Mouse (Mus musculus): ENCODE data around the gene Rdh5.

Rdh5 gene

DNA sequence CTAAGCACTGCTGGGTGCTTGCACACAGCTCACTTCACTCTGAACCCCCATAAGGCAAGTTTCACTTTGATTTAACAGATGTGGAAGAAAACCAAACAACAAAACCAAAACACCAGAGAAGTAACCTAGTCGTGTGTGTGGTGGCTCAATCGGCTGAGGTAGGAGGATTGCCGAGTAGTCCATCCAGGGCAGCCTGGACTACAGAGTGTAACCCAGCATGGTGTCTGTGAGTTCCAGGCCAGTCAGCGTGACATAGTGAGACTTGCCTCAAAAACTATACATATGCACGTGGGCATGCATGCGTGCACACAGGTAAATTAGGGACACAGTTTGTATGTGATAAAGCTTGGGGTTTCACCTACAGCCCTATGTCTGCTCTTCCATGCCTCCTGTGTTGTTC, 5.3 kb downstream of the Rdh5 start:
- ChIA-PET CTCF (no interaction called here), POLR2A (interaction anchor here in 2 of 4 experiments (1.0 to 7.6 kb wide), 5 partner anchors 6 to 27 kb away, joined by 3 to 132 read pairs (median 3); no protein-coding TSS in a partner anchor)

DNA sequence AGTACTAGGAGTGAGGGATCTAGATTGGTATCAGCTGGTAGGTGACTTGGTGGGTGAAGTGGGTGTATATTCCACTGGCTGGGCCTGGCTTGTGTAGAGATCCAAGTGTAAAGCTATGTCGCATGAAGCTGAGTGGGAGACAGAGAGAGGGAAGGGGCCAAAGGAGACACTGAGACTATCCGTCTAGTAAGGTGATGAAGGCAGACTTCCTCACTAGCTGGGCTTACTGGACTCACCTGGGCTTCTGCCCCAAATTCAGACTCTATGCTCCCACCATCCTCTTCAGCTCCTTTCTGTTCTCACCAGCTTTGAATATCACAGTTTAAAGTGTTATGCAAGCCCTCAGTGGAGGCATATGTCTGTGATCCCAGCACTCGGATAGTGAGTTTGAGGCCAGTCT, 6.0 kb downstream of the Rdh5 start:
- CTCF ChIA-PET, result interaction anchor here in 1 of 4 experiments (0.6 kb wide), 1 partner anchor 24 kb away, joined by 3 read pairs; no protein-coding TSS in a partner anchor
- POLR2A ChIA-PET, result interaction anchor here in 2 of 4 experiments (0.8 to 6.0 kb wide), 9 partner anchors 11 to 94 kb away, joined by 3 to 34 read pairs (median 3); partner anchors contain the start of gene Cd63 (in 1 of the 2)

DNA sequence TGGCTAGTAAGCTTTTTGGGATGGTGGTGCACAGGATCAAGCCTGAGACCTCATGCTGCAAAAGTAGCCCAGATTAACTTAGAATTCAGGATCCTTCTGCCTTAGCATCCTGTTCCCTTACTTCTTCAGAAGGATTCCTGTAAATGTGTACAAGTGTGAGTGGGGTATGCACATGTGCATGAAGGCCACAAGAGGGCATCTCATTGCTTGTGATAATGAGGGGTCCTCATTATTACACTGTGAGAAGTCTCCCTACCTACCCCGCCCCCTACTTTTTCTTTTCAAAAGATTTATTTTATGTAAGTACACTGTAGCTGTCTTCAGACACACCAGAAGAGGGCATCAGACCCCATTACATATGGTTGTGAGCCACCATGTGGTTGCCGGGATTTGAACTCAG, 7.1 kb downstream of the Rdh5 start:
- POLR2A ChIA-PET, result interaction anchor here in 2 of 4 experiments (0.7 to 9.2 kb wide), 10 partner anchors 6 to 93 kb away, joined by 3 to 132 read pairs (median 3); partner anchors contain the start of genes Bloc1s1 (in 2 of the 2), Rdh5 (in 2 of the 2) and Cd63 (in 1 of the 2)
- CTCF ChIA-PET, result interaction anchor here in 3 of 4 experiments (0.6 to 0.7 kb wide), 3 partner anchors 23 to 339 kb away, joined by 3 to 8 read pairs (median 6); partner anchors contain the start of gene Olfr763 (in 1 of the 3)

DNA sequence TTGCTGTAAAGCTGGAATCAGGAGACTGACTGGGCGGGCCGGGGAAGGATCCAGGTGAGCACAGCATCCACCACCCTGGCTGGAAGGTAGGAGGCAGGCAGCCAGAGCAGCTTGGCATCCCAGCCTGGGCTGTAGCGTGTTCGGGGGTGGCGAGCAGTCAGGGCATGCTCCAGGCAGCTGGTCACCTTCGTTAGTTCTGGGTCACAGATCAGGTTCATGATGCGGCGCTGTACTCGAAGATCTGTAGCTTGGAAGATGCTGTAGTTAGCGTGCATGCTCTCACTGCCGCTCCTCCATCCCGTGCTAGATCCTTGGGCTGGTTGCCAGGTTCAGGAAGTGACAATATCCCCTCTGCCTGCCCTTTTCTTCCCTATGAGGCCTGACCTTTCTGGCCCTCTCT, 9.0 kb downstream of the Rdh5 start:
- ChIA-PET POLR2A (interaction anchor here (0.6 to 9.2 kb wide), 31 partner anchors 8 to 446 kb away, joined by 3 to 132 read pairs (median 4); partner anchors contain the start of genes Bloc1s1 (in 3 of the 4), Cd63 (in 3 of the 4), Rdh5 (in 3 of the 4) and Pa2g4 (in 2 of the 4)), CTCF (interaction anchor here (0.6 to 2.5 kb wide), 53 partner anchors 8 to 503 kb away, joined by 3 to 30 read pairs (median 4); partner anchors contain the start of genes Itga7 (in 4 of the 4), Rdh5 (in 4 of the 4), Bloc1s1 (in 3 of the 4) and Cd63 (in 3 of the 4))

DNA sequence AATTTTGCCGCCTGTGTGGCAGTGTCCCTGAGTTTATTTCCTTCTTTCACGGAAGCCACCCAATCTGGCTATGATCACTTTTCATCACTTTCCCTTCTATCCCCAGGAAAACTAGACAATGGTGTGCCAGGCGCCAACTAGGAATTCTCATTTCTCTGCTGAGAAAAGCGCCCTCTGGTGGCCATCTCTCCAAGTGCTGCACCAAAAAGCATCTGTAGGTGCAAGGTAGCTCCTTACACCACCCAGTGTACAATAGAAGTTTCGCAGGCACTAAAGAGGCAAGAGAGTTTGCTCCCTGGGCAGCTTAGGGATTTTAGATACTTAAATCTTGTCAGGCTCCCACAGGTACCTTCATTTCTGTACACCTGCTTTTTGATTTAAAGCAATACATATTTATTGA, 9.5 kb downstream of the Rdh5 start:
- POLR2A ChIA-PET, result interaction anchor here (0.6 to 9.2 kb wide), 31 partner anchors 8 to 446 kb away, joined by 3 to 132 read pairs (median 4); partner anchors contain the start of genes Bloc1s1 (in 3 of the 4), Cd63 (in 3 of the 4), Rdh5 (in 3 of the 4) and Itga7 (in 2 of the 4)
- CTCF ChIA-PET, result interaction anchor here (0.5 to 2.5 kb wide), 56 partner anchors 8 to 503 kb away, joined by 3 to 30 read pairs (median 4); partner anchors contain the start of genes Itga7 (in 4 of the 4), Rdh5 (in 4 of the 4), Bloc1s1 (in 3 of the 4) and Cd63 (in 3 of the 4)

DNA sequence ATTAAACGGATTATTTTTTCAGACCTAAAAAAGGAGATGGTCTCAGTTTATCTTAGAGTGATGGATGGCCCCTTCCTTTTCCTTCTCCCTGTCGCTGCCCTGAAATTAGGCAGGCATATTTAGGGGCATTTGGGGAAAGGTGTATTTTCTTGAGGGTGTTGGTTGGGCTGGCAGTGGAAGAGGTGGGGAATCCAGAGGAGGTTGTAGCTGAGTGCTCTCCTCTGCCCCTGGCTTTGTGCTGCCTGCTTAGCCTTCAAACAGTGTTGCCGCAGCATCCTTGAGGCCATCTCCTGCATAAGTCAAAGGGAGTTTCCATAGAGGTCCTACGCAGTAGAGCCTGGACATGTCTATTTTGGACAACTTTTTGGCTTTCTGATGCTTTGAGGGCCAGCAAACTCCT, 9.9 kb downstream of the Rdh5 start:
- CTCF ChIA-PET, result interaction anchor here (0.5 to 2.5 kb wide), 41 partner anchors 9 to 502 kb away, joined by 3 to 30 read pairs (median 4); partner anchors contain the start of genes Bloc1s1 (in 3 of the 4), Cd63 (in 3 of the 4), Itga7 (in 3 of the 4) and Rdh5 (in 3 of the 4)
- POLR2A ChIA-PET, result interaction anchor here (0.6 to 9.2 kb wide), 28 partner anchors 8 to 418 kb away, joined by 3 to 132 read pairs (median 4); partner anchors contain the start of genes Bloc1s1 (in 3 of the 4), Cd63 (in 3 of the 4), Rdh5 (in 3 of the 4) and Itga7 (in 2 of the 4)

DNA sequence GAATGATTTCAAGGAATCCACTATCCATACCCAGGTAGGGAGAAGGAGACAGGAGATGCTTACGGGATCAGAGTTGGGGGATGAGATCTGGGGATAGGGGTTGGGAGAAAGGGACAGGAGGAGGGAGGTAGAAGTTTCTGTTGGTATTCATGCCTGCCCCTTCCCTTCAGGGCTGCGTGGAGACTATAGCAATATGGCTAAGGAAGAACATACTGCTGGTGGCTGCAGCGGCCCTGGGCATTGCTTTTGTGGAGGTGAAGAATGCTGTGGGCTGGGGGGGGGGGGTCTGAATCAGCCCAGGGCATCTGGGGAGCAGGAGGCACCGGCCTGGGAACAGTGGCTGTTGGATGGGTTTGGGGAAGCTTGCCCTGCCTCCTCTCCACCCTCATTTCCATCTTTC, 10.4 kb downstream of the Rdh5 start:
- POLR2A ChIA-PET, result interaction anchor here in 2 of 4 experiments (0.6 to 9.2 kb wide), 6 partner anchors 9 to 33 kb away, joined by 3 to 132 read pairs (median 10); partner anchors contain the start of genes Bloc1s1 (in 1 of the 2), Cd63 (in 1 of the 2) and Rdh5 (in 1 of the 2)

DNA sequence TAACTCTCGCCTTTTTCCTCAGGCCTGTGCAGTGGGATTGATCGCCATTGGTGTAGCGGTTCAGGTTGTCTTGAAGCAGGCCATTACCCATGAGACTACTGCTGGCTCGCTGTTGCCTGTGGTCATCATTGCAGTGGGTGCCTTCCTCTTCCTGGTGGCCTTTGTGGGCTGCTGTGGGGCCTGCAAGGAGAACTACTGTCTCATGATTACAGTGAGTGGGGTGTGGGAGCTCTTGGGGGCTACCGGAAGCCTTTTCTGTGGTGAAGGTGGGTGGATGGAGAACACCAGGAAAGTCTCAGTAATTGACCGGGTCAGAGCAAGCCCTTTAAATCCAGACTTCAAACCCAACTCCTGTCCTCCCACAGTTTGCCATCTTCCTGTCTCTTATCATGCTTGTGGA, 11.3 kb downstream of the Rdh5 start:
- CTCF ChIA-PET, result interaction anchor here in 2 of 4 experiments (1.2 to 1.8 kb wide), 2 partner anchors 12 to 66 kb away, joined by 3 to 4 read pairs; partner anchors contain the start of gene Bloc1s1 (in 1 of the 2)
- POLR2A ChIA-PET, result interaction anchor here in 3 of 4 experiments (0.6 to 9.2 kb wide), 11 partner anchors 9 to 818 kb away, joined by 3 to 132 read pairs (median 3); partner anchors contain the start of genes Bloc1s1 (in 3 of the 3), Rdh5 (in 3 of the 3), Cd63 (in 1 of the 3) and Ormdl2 (in 1 of the 3)

More for the DNA sequence above, 10.4 kb downstream of the Rdh5 start:
- CTCF ChIA-PET, result interaction anchor here (0.7 to 2.5 kb wide), 8 partner anchors 10 to 63 kb away, joined by 3 to 30 read pairs (median 8); partner anchors contain the start of genes Bloc1s1 (in 2 of the 4), Rdh5 (in 2 of the 4) and Gdf11 (in 1 of the 4)

DNA sequence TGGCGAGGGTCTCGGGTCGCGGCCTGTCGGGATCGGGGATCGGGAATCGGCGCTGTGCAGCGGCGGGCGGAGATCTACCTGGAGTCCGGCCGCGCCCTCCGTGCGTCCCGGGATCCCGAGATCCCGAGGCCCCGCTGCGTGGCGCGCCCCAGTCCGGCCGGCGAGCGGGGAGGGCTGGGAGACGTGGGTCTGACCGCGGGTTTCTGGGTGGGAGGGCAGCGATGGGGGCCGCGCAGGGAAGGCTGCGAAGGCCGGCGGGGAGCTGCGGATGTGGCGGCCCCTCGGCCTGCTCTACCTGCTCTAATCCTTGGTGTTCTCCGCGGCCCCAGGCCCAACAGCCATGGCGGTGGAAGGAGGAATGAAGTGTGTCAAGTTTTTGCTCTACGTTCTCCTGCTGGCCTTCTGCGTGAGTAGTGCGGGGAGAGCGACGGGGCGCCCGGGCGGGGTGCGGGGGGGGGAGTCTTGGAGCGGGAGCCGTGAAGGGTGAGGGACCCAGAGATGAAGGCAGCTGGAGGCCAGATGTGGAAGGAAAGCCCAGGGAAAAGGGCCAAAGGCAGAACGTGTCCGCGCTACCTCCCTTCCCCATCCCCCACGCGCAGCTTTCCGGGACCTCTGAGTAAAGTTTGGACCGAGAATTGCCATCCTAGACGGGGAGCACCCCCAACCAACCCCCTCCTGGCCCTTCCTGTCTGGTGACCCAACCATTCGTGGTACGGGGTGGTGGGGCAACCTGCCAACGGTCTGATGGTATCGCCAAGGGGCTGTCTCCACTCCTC, 12.4 kb downstream of the Rdh5 start:
- POLR2A ChIA-PET, result interaction anchor here (0.6 to 9.2 kb wide), 33 partner anchors 9 to 536 kb away, joined by 3 to 132 read pairs (median 5); partner anchors contain the start of genes Cd63 (in 3 of the 4), Rdh5 (in 3 of the 4), Bloc1s1 (in 2 of the 4) and Esyt1 (in 1 of the 4)
- CTCF ChIA-PET, result interaction anchor here in 3 of 4 experiments (0.6 to 1.9 kb wide), 8 partner anchors 13 to 304 kb away, joined by 3 to 8 read pairs (median 4); partner anchors contain the start of genes Bloc1s1 (in 1 of the 3), Itga7 (in 1 of the 3) and Rdh5 (in 1 of the 3)

DNA sequence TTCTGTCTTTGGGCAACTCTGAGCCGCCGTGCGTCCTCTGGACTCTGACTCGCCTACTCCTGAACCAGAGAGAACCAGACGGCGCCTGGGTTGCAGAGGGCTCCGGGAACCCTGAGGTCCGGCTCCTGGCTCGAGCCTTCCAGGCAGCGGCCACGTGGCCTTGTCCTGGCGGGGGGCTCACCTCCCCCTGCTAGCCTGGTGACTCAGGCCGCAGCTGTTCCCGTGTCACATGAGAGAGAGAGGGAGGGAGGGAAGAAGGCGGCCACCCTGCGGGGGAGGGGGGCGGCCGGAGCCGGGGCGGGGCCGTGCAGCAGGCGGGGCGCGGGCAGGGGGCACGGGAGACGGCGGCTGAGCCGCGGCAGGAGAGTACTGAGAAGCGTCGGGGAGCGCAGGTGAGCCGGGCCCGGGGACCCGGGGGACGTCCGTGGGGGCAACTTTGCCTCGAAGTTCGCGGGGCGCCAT, 13.1 kb downstream of the Rdh5 start:
- POLR2A ChIA-PET, result interaction anchor here (0.6 to 9.2 kb wide), 48 partner anchors 9 to 542 kb away, joined by 3 to 132 read pairs (median 5); partner anchors contain the start of genes Cd63 (in 4 of the 4), Bloc1s1 (in 3 of the 4), Itga7 (in 2 of the 4) and Pa2g4 (in 2 of the 4)
- CTCF ChIA-PET, result interaction anchor here in 3 of 4 experiments (0.6 to 1.9 kb wide), 8 partner anchors 14 to 1354 kb away, joined by 3 to 8 read pairs (median 3); partner anchors contain the start of genes Bloc1s1 (in 1 of the 3), Gdf11 (in 1 of the 3) and Rdh5 (in 1 of the 3)

DNA sequence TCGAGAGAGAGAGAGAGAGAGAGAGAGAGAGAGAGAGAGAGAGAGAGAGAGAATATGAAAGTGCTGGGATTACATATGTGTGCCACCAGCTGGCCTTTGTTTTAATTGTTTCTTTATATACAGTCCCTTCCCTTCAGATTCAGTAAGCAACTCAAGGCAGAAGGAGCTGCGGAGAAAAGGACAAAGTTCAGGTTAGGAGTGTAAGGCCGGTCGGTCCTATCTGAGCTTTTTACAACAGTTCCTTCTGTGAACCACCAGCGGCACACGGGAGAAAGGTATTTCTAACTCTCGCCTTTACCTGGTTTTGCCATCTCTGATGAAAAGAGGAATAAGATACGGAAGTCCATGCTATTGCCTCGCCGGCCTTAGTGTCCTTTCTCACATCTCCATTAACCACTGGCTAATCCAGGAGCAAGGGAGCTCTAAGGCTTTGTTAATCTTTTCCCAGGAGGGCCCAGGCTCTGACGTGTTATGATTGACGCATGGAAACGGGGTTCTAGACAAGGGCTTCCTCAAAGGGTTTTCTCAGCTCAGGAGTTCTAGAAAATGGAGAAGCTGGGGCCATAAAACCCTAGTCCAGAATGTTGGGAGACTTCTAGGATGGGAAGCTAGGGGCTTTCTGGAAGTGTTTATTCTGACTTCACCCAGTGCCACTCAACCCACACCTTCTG, 13.8 kb downstream of the Rdh5 start:
- ChIA-PET CTCF (interaction anchor here (0.5 to 1.9 kb wide), 15 partner anchors 13 to 1353 kb away, joined by 3 to 8 read pairs (median 3); partner anchors contain the start of genes Bloc1s1 (in 1 of the 4), Gdf11 (in 1 of the 4) and Rdh5 (in 1 of the 4)), POLR2A (interaction anchor here (0.5 to 9.2 kb wide), 58 partner anchors 8 to 1928 kb away, joined by 3 to 132 read pairs (median 5); partner anchors contain the start of genes Cd63 (in 4 of the 4), Bloc1s1 (in 3 of the 4), Itga7 (in 2 of the 4) and Pa2g4 (in 2 of the 4))

DNA sequence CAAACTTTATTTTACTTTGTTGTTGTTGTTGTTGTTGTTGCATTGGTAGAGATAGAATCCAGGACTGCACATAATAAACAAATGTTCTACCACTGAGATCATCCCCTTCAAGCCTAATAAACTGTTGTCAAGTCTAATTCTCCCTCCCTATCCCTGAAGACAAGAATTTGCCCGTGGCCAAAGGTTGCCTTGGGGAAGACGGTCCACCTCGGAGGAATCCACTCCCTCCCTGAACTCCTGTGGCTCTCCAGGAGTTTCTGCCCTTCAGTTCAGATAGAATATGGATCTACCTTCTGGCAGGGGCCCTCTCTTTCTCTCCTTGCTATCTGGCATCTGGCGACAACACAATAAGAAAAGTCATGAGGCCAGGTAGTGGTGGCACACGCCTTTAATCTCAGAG, 17.9 kb downstream of the Rdh5 start:
- POLR2A ChIA-PET, result interaction anchor here in 1 of 4 experiments (1.9 kb wide), 1 partner anchor 18 kb away, joined by 9 read pairs; the partner anchor contains the start of genes Bloc1s1 and Rdh5
- CTCF ChIA-PET, result interaction anchor here in 1 of 4 experiments (0.7 kb wide), 1 partner anchor 804 kb away, joined by 3 read pairs; no protein-coding TSS in a partner anchor

DNA sequence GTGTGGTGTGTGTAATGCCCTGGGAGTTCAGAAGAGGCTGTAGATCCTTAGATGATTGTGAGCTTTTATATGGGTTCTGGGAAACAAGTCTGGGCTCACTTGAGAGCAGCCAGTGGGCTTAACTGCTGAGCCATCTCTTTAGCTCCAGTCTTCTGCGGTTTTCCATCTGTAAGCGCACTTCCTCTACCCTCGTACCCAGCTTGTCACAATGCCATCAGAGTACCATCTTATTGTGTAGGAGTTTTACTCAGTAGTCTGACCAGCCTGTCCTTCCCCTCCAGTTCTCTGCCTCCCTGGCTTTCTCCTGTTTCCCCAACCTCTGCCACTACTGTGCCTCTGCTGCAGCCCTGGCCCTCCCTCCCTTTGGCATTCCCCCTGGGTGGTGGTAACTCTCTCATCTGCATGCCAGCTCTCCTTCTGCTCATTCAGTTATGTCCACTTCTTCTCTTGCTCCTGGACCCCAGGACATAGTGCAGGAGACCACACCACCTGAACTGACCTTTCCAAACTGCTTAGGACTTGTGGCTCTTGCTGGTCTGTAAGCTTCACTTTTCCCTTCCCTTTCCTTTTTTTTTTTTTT, 20.2 kb downstream of the Rdh5 start:
- ChIA-PET POLR2A (interaction anchor here in 3 of 4 experiments (0.6 to 4.6 kb wide), 23 partner anchors 10 to 634 kb away, joined by 3 to 34 read pairs (median 4); partner anchors contain the start of genes Bloc1s1 (in 1 of the 3), Cs (in 1 of the 3) and Pym1 (in 1 of the 3)), CTCF (interaction anchor here (0.5 to 3.8 kb wide), 12 partner anchors 11 to 1191 kb away, joined by 3 to 29 read pairs (median 5); no protein-coding TSS in a partner anchor)

DNA sequence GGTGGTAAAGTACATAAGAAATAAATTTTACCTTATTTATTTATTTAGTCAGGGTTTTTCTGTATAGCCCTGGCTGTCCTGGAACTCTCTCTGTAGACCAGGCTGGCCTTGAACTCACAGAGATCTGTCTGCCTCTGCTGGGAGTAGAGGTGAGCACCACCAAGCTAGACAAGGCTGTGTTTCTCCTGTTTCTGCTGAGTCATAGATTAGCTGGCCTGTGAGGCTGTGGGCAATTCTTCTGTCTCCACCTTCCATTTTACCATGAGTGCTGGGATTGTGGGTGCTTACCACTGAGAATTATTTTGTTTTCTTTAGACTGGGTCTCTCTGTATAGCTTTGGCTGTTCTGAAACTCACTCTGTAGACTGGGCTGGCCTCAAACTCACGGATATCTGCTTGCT, 21.3 kb downstream of the Rdh5 start:
- CTCF ChIA-PET, result interaction anchor here in 3 of 4 experiments (0.7 to 3.8 kb wide), 7 partner anchors 11 to 312 kb away, joined by 3 to 29 read pairs (median 5); partner anchors contain the start of gene Gdf11 (in 1 of the 3)
- POLR2A ChIA-PET, result interaction anchor here (0.6 to 4.6 kb wide), 27 partner anchors 8 to 564 kb away, joined by 3 to 34 read pairs (median 4); partner anchors contain the start of genes Bloc1s1 (in 2 of the 4), Gdf11 (in 2 of the 4), Rab5b (in 2 of the 4) and Rdh5 (in 2 of the 4)

DNA sequence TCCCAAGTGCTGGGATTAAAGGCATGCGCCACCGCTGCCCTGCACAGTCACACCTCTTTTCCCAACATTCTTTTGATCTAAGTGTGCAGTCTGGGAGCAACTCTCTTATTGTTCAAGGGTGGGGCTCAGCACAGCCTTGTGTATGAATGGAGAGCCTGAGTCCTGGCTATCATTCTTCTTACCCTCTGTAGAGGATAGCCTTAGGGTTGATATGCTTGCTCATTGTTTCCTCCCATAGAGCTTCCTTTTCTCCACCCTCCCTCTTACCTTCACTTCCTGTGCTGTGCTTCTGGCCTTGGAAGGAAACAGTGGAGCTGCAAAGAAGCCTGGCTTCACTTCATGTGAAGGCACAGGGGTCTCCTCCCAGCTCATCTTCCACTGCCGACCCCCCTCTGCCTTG, 22.0 kb downstream of the Rdh5 start, which contains the start of gene Cd63:
TSS of gene Cd63 (plus strand) at position 292 of the 400 bp plus-strand sequence.
- POLR2A ChIA-PET, result interaction anchor here (0.6 to 4.6 kb wide), 28 partner anchors 8 to 532 kb away, joined by 3 to 34 read pairs (median 4); partner anchors contain the start of genes Bloc1s1 (in 2 of the 4), Gdf11 (in 2 of the 4), Rab5b (in 2 of the 4) and Rdh5 (in 2 of the 4)
- CTCF ChIA-PET, result interaction anchor here in 3 of 4 experiments (0.6 to 3.8 kb wide), 6 partner anchors 13 to 279 kb away, joined by 3 to 29 read pairs (median 6); no protein-coding TSS in a partner anchor

Data from embryonic stem cell, embryonic (primary cell).